Mouse (Mus musculus) neural tube, embryonic 10.5 days (tissue): Measurements from ENCODE around the gene Cd79b.
A peak's percentile ranks its signal among the peaks of the same experiment; 100 is the strongest.

Experiments
- DNase-seq: peaks from one replicate; pipeline ENCODE4 v3.0.0-alpha.2; 2017; ENCODE audit warnings: low spot score; ENCODE audit errors: extremely low spot score

Cd79b gene

DNA sequence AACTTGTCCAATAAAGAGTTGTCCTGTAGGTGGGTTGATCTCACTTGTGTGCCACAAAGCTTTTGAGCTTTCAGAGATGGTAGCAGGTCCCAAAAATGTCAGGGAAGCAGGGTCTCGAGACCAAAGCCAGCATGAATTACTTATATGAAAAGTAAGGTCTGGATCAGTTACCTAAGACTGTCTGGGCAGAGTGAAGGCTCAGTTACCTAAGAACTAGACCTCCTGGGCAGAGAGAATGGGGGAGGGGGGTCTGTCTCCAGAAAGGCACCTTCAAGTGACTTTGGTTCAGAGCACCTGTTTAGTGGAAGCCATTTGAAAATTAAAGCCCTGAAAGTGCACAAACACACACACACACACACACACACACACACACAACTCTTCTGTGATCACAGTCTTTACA lies 40.2 kb downstream of the Cd79b start:
- DNase-seq, result no peak

DNA sequence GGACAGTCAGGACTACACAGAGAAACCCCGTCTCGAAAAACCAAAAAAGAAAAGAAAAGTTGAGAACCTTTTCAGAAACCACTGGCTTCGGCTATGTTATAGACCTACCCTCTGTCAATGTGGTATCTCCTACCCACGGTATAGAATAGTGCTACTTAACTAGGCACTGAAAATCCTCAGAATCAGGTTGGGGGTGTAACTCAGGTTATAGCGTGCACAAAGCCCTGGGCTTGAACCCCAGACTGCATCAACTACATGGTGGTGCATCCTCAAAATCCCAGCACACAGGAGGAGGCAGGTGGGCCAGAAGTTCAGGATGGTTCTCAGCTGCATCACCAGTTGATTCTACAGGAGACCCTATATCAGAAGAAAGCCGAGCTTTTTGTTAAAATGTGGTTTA lies 40.8 kb downstream of the Cd79b start:
- DNase-seq, result no peak

DNA sequence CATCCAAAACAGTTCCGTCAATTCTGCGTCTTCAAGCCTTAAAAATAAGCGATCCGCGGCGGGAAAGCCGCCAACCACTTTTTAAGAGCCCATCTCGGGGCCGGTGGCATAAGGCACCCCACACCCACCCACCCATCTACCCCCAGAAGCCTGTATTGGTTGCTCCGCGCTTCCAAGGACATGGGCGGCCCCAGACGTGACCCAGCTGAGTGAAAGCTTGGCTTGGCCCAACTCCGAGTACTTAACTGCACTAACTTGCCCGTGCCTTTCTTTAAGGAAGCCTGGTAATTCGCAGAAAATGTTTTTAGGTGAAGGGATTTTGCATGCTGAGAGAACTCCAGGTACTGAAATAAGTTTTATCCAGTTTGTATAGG lies 41.3 kb downstream of the Cd79b start:
- DNase-seq, result no peak

DNA sequence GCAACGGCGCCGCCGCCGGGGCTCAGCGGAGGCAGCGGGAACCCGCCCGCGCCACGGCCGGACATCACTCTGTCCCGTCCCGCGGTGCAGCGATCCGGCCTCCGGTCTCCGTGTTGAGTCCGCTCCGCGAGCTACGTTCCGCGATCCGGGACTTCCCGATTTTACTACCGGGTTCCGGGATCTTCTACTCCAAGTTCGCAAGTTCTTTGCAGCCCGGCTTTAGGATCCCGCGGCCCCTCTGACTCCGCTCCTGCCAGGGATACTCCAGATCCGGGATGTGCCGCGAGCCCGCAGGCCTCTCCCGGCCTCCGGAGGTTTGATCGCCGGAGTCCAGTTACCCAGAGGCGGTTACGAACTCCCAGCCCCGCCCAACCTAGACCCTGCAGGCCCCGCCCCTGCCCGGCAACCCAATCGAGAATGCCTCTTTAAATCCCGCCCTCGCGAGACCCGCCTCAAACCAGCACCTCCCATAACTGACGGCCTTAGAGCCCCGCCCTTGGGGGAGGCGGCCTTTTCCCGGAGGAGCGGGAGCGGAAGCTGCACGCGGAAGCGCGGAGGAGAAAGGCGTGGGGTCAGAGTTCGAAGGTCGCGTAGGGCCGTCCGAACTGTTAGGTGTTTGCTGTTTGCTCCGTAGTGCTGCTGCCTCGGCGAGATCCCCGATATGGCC lies 41.8 kb downstream of the Cd79b start, which contains the start of gene Smarcd2:
Smarcd2 (minus strand) TSS at position 329 of the 667 bp plus-strand sequence.
- DNase-seq, result peak; percentile 99

DNA sequence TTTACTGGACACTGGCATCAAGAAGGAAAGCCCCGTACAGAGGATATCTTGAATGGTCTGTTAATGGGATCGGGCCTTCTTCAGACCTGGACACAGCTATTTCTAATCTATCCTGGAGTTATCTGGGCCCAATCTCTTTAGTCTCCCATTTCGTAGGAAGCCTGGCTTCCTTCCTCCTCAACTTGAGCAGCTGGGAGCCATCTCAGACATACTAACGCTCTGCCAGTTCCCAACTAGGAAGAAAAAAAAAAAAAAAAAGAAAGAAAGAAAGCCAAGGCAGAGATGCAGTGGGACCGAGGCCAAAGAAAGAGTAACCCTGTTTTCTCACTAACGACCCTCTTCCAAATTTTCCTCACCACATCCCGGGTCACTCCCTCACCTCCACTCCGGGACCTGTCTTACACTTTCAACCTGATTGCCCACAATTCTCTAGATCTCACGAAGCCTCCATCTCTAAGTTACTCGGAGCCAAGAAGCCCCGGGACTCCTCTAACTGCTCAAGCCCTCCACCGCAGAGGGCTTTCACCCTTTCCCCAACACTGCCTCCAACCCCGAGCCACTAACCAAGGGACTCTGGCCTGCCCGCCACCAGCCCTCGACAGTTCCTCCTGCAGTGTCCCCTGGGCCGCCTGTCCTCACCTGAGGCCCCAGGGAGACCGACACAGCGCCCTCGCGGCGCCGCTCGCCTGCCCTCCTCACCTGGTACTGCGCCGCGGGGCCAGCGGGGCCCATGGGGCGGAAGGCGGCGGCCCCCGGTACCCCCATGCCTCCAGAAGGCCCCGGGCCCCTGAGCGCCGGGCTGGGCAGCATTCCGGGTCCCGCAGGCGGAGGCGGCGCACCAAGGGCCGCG lies 42.5 kb downstream of the Cd79b start:
- no peak for DNase-seq

DNA sequence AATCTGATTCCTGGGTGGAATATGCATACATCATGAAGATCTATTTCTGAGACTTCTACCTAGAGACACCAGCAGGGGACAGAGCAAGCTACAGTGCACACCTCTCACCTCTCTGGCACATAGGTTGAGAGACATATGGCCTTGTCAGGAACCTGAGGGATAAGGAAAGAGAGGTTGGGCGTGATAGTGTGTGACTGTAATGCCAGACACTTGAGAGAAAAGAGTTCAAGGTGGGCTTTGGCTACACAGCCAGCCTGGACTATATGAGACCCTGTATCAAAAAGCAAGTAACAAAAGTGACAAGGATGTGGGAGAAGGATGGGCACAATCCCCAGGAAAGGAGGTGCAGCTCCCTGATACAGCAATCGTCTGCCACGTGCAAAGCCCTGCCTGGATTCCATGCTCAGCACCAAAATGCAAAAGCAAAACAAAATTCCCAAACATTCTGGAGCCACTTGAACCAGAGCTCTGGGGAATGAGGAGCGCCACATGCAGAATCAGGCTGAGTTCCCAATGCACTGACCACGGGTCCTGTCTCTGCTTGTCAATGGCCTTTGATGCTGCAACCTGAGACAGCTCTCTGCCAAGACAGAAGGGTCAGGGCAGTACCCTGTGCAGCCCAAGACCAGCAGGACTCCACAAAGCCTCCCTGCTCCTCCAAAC lies 43.3 kb downstream of the Cd79b start:
- DNase-seq, result peak; percentile 38

DNA sequence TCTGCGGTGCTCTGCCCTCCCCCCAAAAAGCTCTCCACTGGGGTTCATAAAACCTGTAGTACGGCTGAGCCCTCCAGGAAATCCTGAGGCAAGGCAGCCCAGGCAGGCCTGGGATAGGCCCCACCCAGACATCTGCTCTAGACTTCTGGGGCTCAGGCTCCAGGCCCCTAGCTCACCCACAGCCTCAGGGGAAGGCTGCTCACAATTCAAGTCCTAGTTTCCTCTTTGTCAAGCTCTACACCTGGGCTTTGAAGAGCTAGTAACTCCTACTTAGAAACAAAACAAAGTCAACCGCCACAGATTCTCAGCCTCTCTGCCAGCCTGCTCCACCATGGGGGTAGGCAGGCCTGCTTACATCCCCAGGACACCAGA lies 45.5 kb downstream of the Cd79b start:
- peak; percentile 53 for DNase-seq

DNA sequence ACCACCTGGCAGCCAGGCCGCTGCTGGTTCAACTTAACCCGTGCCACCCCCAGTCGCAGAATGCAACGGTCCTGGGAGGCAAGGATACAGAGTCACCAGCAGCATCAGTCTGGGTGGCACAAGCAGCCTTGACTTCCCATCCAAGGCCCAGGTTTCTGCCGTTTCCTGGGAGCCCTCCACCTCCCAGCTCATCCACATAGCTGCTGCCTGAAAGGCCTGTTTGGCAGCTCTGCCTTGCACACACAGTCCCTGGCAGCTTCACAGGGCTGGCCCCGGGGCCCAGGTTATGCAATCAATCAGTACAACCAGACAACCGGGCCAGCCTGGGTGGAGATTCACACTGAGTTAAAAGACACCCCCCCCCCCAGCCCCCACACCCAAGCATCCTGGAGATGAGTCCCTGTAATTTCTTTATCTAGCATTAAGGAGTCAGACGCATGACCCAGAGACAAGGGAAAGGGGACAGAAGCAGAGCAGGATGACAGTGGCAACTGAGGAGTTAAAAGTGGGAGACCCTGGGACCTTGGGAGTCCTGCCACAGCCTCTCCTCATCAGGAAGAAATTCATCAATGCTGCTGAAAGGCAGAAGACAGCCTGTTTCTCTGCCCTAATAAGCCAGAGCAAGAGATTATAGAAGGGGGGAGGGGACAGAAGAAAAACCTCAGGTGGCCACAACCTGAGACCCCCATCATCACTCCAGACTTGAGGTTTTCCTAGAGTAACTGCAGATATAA lies 46.1 kb downstream of the Cd79b start:
- peak; percentile 73 for DNase-seq

DNA sequence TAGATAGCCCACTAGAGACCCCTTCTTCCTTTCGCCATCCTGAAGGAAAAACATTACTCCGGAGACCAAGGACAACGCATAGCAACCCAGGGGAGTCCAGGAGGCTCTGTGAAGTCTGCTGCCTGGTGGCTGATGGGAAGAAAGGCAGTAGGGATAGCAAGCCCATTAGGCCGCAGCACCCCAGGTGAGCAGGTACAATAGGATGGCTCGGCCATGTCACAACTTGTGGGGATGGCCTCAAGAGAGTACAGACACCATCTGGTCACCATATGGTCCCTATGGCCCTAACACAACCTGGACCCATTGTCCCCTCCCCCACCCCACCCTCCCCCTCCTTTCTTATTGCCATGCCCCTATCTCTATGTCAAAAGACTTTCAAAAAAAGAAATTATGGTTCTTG lies 46.7 kb downstream of the Cd79b start:
- no peak for DNase-seq

DNA sequence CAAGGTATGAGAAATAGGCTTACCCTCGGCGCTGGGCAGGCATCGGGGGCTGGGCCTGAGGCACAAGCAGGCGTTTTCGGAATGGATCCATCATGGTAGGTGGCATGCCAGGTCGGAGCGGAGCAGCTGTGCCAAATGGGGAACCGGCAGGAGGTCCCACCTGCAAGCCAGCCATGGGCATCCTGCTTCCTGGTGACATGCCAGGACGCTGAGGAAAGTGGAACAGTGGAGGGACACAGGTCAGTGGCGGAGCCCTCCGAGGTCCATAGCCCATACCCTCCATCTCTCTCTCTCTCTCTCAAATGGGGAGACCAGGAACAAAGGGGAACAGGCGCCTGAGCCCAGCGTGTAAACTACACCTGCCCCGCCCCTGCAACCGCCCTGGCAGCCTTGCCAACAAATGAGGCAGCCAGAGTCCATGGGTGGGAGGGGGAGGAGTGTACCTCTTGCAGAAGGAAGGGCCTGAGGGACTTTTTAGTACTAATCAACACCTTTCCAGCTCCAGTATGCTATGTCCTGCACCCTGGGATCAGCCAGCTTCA lies 47.2 kb downstream of the Cd79b start:
- no peak for DNase-seq

DNA sequence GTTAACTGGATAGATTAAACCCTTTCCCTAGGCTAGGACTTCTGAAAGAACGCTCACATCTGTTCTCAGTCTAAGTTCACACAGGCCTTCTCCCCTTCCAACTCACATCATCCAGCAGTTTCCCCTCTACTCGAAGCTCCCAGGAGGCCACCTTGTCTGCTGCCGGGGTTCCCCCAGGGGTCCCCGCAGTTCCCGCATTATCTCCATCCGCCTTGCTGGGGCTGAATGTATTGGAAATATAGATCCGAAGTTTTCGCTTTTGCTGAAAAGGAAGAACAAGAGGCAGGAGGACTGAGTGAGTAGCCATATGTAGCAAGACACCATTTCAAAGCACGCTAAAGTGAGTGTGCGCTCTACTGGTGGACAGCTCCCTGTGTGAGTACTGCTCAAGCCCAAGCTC lies 48.1 kb downstream of the Cd79b start:
- no peak for DNase-seq

DNA sequence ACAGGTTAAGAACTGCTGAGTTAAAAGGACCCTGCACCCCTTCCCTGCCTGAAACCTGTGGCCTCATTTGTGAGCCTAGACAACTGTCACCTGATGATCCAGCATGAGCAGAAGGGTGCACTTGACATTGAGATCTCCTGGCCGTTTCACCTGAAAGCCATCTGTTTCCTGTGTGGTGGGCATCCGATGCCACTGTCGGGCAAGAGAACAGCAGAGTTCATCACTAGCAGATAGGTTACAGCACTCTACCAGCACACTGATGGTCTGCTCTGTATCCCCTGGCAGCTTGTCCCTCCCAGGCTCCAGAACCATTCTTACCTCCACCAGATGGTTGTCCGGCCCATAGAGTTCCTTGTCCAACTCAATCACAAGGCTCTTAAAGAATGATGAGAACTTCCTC lies 49.0 kb downstream of the Cd79b start:
- DNase-seq, result no peak

DNA sequence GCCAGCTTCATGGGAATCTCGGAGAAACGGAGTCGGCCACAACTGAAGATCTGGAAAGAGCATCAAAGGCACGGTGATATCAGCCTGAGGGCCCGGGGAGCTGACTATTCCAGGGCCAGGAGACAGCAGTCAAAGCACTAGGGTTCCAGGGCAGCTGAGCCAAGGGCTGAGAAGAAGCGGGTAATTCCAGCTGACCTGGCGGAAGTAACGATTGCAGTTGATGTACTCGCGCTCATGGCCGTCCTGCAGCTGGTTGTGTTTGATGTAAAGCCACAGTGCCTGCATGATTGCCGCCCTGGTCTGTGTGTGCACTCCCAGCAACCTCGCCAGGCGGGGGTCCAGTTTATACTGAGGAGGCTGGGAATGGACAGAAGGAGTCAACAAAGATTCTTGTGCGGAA lies 49.6 kb downstream of the Cd79b start:
- DNase-seq, result no peak

DNA sequence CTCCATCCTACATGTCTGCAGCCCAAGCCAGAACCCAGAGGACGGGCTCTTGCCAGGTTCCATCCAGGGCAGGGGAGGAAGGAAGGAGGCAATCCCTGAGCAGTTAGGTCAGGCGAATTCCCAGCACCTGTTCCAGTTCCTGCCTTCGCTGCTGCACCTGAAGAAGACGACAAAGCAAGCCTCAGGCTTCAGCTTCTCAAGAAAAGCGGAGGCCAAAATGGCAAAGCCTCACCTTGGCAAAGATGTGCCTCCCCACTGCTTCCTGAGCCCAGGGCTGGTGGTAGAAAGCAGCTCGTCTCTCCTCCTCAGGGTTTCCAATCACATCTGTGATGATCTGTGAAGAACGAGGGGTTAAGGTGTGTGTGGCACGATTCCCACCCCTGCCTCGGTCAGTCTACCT lies 50.6 kb downstream of the Cd79b start:
- DNase-seq, result no peak
